Mouse (Mus musculus): ENCODE results near the gene Pla2g10. TPM values are rescaled to one million over a fixed set of nuclear protein-coding genes. Genes with fewer than 3 reads are reported as not detected.
A peak's percentile ranks its signal among the peaks of the same experiment; 100 is the strongest.

Pla2g10 gene
- polyA plus RNA-seq, 1 experiment from 2014 or later: not detected

DNA sequence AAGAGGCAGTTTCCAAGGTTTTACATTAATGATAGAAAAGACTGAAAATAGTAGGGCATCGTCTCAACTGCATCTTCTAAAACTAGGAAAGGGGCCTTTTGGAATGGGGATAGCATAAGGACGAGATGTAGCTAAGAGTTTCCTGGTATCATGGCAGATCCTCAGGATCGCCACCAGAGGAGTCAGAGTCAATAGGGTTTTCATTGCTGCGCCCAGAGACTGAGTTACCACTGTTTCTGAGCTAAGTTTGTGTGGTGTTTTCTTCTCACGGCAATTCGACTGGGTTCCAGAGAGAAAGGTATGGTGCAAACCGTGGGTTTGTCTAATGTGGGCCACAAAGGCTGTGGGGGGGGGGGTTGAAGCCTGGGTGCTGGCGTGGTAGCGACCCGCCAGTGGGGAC lies 26.1 kb downstream of the Pla2g10 start:
- Histone ChIP-seq H3K9me3 (replicated peaks; ENCODE audit: control insufficient read depth, low read length) (no peaks in the 10 kb centered on the region), H3K9ac (ENCODE audit: low read depth, low read length) (no peak overlapping the region), H3K27me3 (ENCODE audit: control insufficient read depth, insufficient read depth, low read length) (no peaks in the 10 kb centered on the region), H3K4me1 (ENCODE audit: control insufficient read depth, insufficient read depth, low read length) (no peaks in the 10 kb centered on the region), H3K4me3 (ENCODE audit: low read depth, low read length) (no peak overlapping the region), H3K4me2 (no peak overlapping the region), H3K27ac (ENCODE audit: low read depth, low read length) (no peak overlapping the region), H3K36me3 (ENCODE audit: control insufficient read depth, insufficient read depth, low read length) (peaks cover 12% of the 10 kb centered on the region; the same call in 1 of the 2 replicates)
- ATAC-seq (replicated peaks; ENCODE audit: insufficient number of reproducible peaks, low FRiP score, low TSS enrichment): no peak
- 88% methylated on average over 10 of the region's 10 CpGs for WGBS (ENCODE audit: insufficient replicate concordance)

- no peaks in the 10 kb centered on the region for H3K4me1 ChIP-seq (ENCODE audit: control insufficient read depth, insufficient read depth, low read length)
- whole genome bisulfite sequencing (ENCODE audit: insufficient replicate concordance): 93% methylated on average over 7 of the region's 7 CpGs
- no peak overlapping the region for H3K4me2 ChIP-seq
- peaks cover 22% of the 10 kb centered on the region; the same call in 1 of the 2 replicates for H3K36me3 ChIP-seq (ENCODE audit: control insufficient read depth, insufficient read depth, low read length)
- H3K9me3 ChIP-seq (replicated peaks; ENCODE audit: control insufficient read depth, low read length): no peaks in the 10 kb centered on the region
- H3K27me3 ChIP-seq (ENCODE audit: control insufficient read depth, insufficient read depth, low read length): no peaks in the 10 kb centered on the region
- no peak overlapping the region for H3K9ac ChIP-seq (ENCODE audit: low read depth, low read length)
- ATAC-seq (replicated peaks; ENCODE audit: insufficient number of reproducible peaks, low FRiP score, low TSS enrichment): no peak
- no peak overlapping the region for H3K4me3 ChIP-seq (ENCODE audit: low read depth, low read length)
- no peak overlapping the region for H3K27ac ChIP-seq (ENCODE audit: low read depth, low read length)
Observed at GRCm38 (mm10) chr16:13702184-13702583, 28.6 kb downstream of the Pla2g10 start.

DNA sequence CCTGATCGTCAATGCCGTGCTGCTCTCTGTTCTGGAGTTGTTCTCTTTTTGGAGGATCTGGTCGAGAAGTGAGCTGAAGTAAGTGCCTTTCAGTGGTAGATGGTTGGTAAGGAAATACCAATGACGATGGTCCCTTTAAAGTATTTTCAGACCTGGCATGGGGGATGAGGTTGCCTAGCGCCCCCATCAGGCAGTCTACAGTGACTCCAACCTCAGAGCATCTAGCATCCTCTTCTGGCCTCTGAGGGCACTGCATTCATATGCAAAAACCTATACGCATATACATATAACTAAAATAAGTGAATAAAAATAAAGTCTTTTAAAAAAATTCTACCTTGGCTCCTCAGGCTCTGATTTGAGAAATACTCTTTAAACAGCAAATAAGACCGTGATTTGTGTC lies 31.8 kb downstream of the Pla2g10 start:
- no peak overlapping the region for H3K27ac ChIP-seq (ENCODE audit: low read depth, low read length)
- 88% methylated on average over 7 of the region's 7 CpGs for WGBS (ENCODE audit: insufficient replicate concordance)
- H3K9me3 ChIP-seq (replicated peaks; ENCODE audit: control insufficient read depth, low read length): no peaks in the 10 kb centered on the region
- no peak overlapping the region for H3K4me2 ChIP-seq
- H3K36me3 ChIP-seq (ENCODE audit: control insufficient read depth, insufficient read depth, low read length): peaks cover 26% of the 10 kb centered on the region; the same call in 1 of the 2 replicates
- no peak for ATAC-seq (replicated peaks; ENCODE audit: insufficient number of reproducible peaks, low FRiP score, low TSS enrichment)
- no peak overlapping the region for H3K4me3 ChIP-seq (ENCODE audit: low read depth, low read length)
- no peak overlapping the region for H3K9ac ChIP-seq (ENCODE audit: low read depth, low read length)
- no peaks in the 10 kb centered on the region for H3K4me1 ChIP-seq (ENCODE audit: control insufficient read depth, insufficient read depth, low read length)
- H3K27me3 ChIP-seq (ENCODE audit: control insufficient read depth, insufficient read depth, low read length): no peaks in the 10 kb centered on the region

- H3K9me3 ChIP-seq (replicated peaks; ENCODE audit: control insufficient read depth, low read length): no peaks in the 10 kb centered on the region
- no peak overlapping the region for H3K27ac ChIP-seq (ENCODE audit: low read depth, low read length)
- H3K4me3 ChIP-seq (ENCODE audit: low read depth, low read length): no peak overlapping the region
- H3K4me2 ChIP-seq: no peak overlapping the region
- 90% methylated on average over 3 of the region's 3 CpGs for whole genome bisulfite sequencing (ENCODE audit: insufficient replicate concordance)
- H3K4me1 ChIP-seq (ENCODE audit: control insufficient read depth, insufficient read depth, low read length): no peaks in the 10 kb centered on the region
- H3K27me3 ChIP-seq (ENCODE audit: control insufficient read depth, insufficient read depth, low read length): no peaks in the 10 kb centered on the region
- H3K36me3 ChIP-seq (ENCODE audit: control insufficient read depth, insufficient read depth, low read length): peaks cover 7% of the 10 kb centered on the region
- ATAC-seq (replicated peaks; ENCODE audit: insufficient number of reproducible peaks, low FRiP score, low TSS enrichment): no peak
- no peak overlapping the region for H3K9ac ChIP-seq (ENCODE audit: low read depth, low read length)
Observed at GRCm38 (mm10) chr16:13678601-13679319, 52.0 kb downstream of the Pla2g10 start.

GRCm38 (mm10) chr16:13674511-13674910 lies 56.3 kb downstream of the Pla2g10 start:
- Histone ChIP-seq H3K4me1 (ENCODE audit: control insufficient read depth, insufficient read depth, low read length) (peaks cover 7% of the 10 kb centered on the region; the same call in 1 of the 2 replicates), H3K9ac (ENCODE audit: low read depth, low read length) (no peak overlapping the region), H3K4me2 (no peak overlapping the region), H3K27ac (ENCODE audit: low read depth, low read length) (no peak overlapping the region), H3K36me3 (ENCODE audit: control insufficient read depth, insufficient read depth, low read length) (peaks cover 7% of the 10 kb centered on the region; the same call in 1 of the 2 replicates), H3K27me3 (ENCODE audit: control insufficient read depth, insufficient read depth, low read length) (no peaks in the 10 kb centered on the region), H3K9me3 (replicated peaks; ENCODE audit: control insufficient read depth, low read length) (no peaks in the 10 kb centered on the region), H3K4me3 (ENCODE audit: low read depth, low read length) (no peak overlapping the region)
- ATAC-seq (replicated peaks; ENCODE audit: insufficient number of reproducible peaks, low FRiP score, low TSS enrichment): no peak
- 90% methylated on average over 3 of the region's 3 CpGs for WGBS (ENCODE audit: insufficient replicate concordance)

DNA sequence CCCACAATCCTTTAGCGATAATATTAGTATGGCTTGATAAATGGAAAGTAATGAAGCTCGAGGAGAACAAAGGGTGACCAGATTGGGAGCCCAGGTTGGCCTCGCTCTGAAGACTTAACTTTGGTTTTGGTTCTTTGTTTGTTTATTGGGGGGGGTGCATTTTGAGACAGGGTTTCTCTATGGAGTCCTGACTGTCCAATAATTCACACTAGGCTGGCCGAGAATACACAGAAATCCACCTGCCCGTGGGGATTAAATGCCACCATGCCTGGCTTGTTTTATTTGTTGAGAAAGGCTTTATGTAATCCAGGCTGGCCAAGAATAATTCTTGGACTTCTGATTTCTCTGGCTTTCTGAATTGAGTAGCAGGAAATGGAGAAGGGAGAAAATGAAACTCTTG lies 57.7 kb downstream of the Pla2g10 start:
- no peaks in the 10 kb centered on the region for H3K9me3 ChIP-seq (replicated peaks; ENCODE audit: control insufficient read depth, low read length)
- H3K36me3 ChIP-seq (ENCODE audit: control insufficient read depth, insufficient read depth, low read length): peaks cover 7% of the 10 kb centered on the region; the same call in 1 of the 2 replicates
- H3K4me3 ChIP-seq (ENCODE audit: low read depth, low read length): peak overlapping the region; percentile 83
- peaks cover 13% of the 10 kb centered on the region for H3K4me1 ChIP-seq (ENCODE audit: control insufficient read depth, insufficient read depth, low read length)
- ATAC-seq (replicated peaks; ENCODE audit: insufficient number of reproducible peaks, low FRiP score, low TSS enrichment): no peak
- WGBS (ENCODE audit: insufficient replicate concordance): 77% methylated on average over 5 of the region's 5 CpGs
- H3K9ac ChIP-seq (ENCODE audit: low read depth, low read length): no peak overlapping the region
- peak overlapping the region; percentile 78 for H3K4me2 ChIP-seq
- no peak overlapping the region for H3K27ac ChIP-seq (ENCODE audit: low read depth, low read length)
- H3K27me3 ChIP-seq (ENCODE audit: control insufficient read depth, insufficient read depth, low read length): no peaks in the 10 kb centered on the region

GRCm38 (mm10) chr16:13672386-13672898 lies 58.3 kb downstream of the Pla2g10 start:
- peak overlapping the region; percentile 83 for H3K4me3 ChIP-seq (ENCODE audit: low read depth, low read length)
- H3K27ac ChIP-seq (ENCODE audit: low read depth, low read length): peak overlapping the region; percentile 84
- H3K9ac ChIP-seq (ENCODE audit: low read depth, low read length): peak overlapping the region; percentile 95
- H3K36me3 ChIP-seq (ENCODE audit: control insufficient read depth, insufficient read depth, low read length): peaks cover 4% of the 10 kb centered on the region; the same call in 1 of the 2 replicates
- H3K9me3 ChIP-seq (replicated peaks; ENCODE audit: control insufficient read depth, low read length): no peaks in the 10 kb centered on the region
- WGBS (ENCODE audit: insufficient replicate concordance): 1% methylated on average over 20 of the region's 20 CpGs
- peak overlapping the region; percentile 78 for H3K4me2 ChIP-seq
- peaks cover 14% of the 10 kb centered on the region for H3K4me1 ChIP-seq (ENCODE audit: control insufficient read depth, insufficient read depth, low read length)
- no peaks in the 10 kb centered on the region for H3K27me3 ChIP-seq (ENCODE audit: control insufficient read depth, insufficient read depth, low read length)
- peak; percentile 58 for ATAC-seq (replicated peaks; ENCODE audit: insufficient number of reproducible peaks, low FRiP score, low TSS enrichment)

DNA sequence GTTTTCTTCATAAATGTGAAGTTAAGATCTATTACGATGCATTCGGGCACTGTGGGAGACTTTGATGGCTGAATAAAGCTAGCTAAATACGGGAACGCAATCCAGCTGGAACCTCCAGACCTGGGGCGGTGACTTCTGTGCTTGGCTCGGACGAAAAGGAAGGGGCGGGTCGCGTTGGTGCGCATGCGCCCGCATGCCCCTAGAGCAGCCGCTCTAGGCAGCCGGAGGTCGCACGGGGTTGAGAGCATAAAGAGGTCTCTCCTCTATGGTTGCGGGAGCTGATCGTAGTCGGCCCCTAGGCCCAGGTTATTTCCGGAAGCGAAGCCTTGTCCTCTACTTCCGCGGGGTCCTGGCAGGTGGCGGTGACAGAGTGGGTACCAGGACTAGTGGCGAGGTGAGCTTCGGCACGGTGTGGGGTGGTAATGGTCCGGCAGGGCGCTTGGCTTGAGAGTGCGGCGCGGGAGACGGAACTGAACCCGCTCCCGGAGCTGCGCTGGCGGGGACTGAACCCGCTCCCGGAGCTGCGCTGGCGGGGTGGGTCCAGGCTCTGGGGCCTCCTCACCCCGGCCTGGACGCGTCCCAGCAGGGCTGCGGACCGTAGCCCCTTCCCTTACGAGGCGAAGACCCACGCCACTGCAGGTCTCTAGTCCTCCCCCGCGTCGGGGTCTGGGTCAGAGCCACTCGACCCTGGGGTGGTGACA lies 58.9 kb downstream of the Pla2g10 start, which contains the start of the genes Bfar and 3110001I22Rik:
Gene Bfar (plus strand): TSS at position 174 of the 701 bp plus-strand sequence.
Gene 3110001I22Rik (plus strand): TSS at position 245 of the 701 bp plus-strand sequence.
- H3K27ac ChIP-seq (ENCODE audit: low read depth, low read length): peak within 1 kb of the TSS; percentile 84
- H3K36me3 ChIP-seq (ENCODE audit: control insufficient read depth, insufficient read depth, low read length): no peaks in the 10 kb centered on the region
- peaks cover 19% of the 10 kb centered on the region for H3K4me1 ChIP-seq (ENCODE audit: control insufficient read depth, insufficient read depth, low read length)
- H3K4me3 ChIP-seq (ENCODE audit: low read depth, low read length): peak within 1 kb of the TSS; percentile 83
- peak within 1 kb of the TSS; percentile 95 for H3K9ac ChIP-seq (ENCODE audit: low read depth, low read length)
- no peaks in the 10 kb centered on the region for H3K27me3 ChIP-seq (ENCODE audit: control insufficient read depth, insufficient read depth, low read length)
- H3K4me2 ChIP-seq: peak within 1 kb of the TSS; percentile 78
- H3K9me3 ChIP-seq (replicated peaks; ENCODE audit: control insufficient read depth, low read length): no peaks in the 10 kb centered on the region
- under 1% methylated on average over 54 of the region's 54 CpGs for WGBS (ENCODE audit: insufficient replicate concordance)
- ATAC-seq (replicated peaks; ENCODE audit: insufficient number of reproducible peaks, low FRiP score, low TSS enrichment): peak; percentile 88

Measured in heart, embryonic 11.5 days (tissue).